Mouse (Mus musculus) lung, embryonic 14.5 days (tissue): Measurements from ENCODE around the gene 1700008O03Rik. TPM values are rescaled to one million over a fixed set of nuclear protein-coding genes. Genes with fewer than 3 reads are reported as not detected.

Experiments used
- ATAC-seq: fragments of 200-750 bp; cut with Nextera tagmentation; 2 replicates; pipeline ENCODE4 v1.8.0; 2017; ENCODE audit warnings: mild to moderate bottlenecking, moderate TSS enrichment, moderate library complexity; ENCODE audit not compliant: insufficient read depth
- DNase-seq: peaks from one replicate; pipeline ENCODE4 v3.0.0-alpha.2; 2015
- H3K27ac ChIP-seq: fragments of 300-500 bp; sonication (generic); 2 replicates; pipeline ENCODE4 v1.5.1; 2014; ENCODE audit warnings: low read depth, mild to moderate bottlenecking, moderate library complexity
- H3K27me3 ChIP-seq: fragments of 300-500 bp; sonication (generic); 2 replicates; pipeline ENCODE4 v1.6.1; 2014; ENCODE audit warnings: low read length, control low read depth; ENCODE audit not compliant: insufficient read depth
- H3K36me3 ChIP-seq: fragments of 300-500 bp; sonication (generic); 2 replicates; pipeline ENCODE4 v1.6.1; 2014; ENCODE audit warnings: control low read depth; ENCODE audit not compliant: insufficient read depth
- H3K4me1 ChIP-seq: fragments of 300-500 bp; sonication (generic); 2 replicates; pipeline ENCODE4 v1.6.1; 2014; ENCODE audit warnings: antibody characterized with exemption, control low read depth; ENCODE audit not compliant: insufficient read depth
- H3K4me2 ChIP-seq: fragments of 300-500 bp; sonication (generic); 2 replicates; pipeline ENCODE4 v1.6.1; 2014; ENCODE audit warnings: mild to moderate bottlenecking
- H3K4me3 ChIP-seq: fragments of 300-500 bp; sonication (generic); 2 replicates; pipeline ENCODE4 v1.5.1; 2014; ENCODE audit warnings: low read depth, low read length
- H3K9ac ChIP-seq: fragments of 300-500 bp; sonication (generic); 2 replicates; pipeline ENCODE4 v1.6.1; 2014
- H3K9me3 ChIP-seq: fragments of 300-500 bp; sonication (generic); 2 replicates; pipeline ENCODE4 v1.6.1; 2016; ENCODE audit warnings: low read depth, low read length, control low read depth
- CTCF ChIP-seq: IDR thresholded peaks from 2 replicates; pipeline ENCODE4 v1.5.1; 2016; ENCODE audit warnings: antibody characterized with exemption, low read depth
- WGBS: fragments of 180-500 bp; shearing (Covaris S2); extraction: QIAGEN DNeasy Blood & Tissue Kit; methylation state at CpG from one replicate; pipeline ENCODE4 v1.1.7; 2014; 5-methylcytosine and 5-hydroxymethylcytosine counted together
- polyA plus RNA-seq: library from polyadenylated mRNA; unstranded; fragments of >200 nt; fragmentation: Nextera tagmentation; extraction: Ambion mirVana; gene quantifications from 2 replicates; pipeline ENCODE4 v1.2.1, GENCODE M21; 2014

The 1700008O03Rik gene
- polyA plus RNA-seq, 1 experiment from 2014 or later, result 0.71 TPM

DNA sequence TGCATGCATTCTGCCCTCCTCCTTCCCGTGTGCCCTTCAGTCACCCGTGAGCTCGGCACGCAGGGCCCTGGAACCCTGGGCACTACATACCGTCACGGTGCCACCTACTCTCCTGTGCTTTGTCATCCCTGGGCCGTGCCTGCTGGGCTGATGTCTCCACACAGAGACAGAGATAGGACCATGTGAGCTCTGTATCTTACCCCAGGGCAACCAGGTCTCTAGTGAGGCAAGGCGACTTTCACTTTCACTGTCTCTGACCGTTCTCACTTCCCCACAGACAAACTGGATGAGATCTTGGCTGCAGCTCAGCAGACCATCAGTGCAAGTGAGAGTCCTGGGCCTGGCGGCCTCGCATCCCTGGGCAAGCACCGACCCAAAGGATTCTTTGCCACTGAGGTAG, 41.0 kb downstream of the 1700008O03Rik start:
- no peak overlapping the region for H3K9ac ChIP-seq
- 63% methylated on average over 12 of the region's 12 CpGs for WGBS
- H3K36me3 ChIP-seq, result no peaks in the 10 kb centered on the region
- DNase-seq (no peak), ATAC-seq (no peak)
- H3K9me3 ChIP-seq, result no peaks in the 10 kb centered on the region
- H3K4me3 ChIP-seq, result no peak overlapping the region
- no peaks in the 10 kb centered on the region for H3K4me1 ChIP-seq
- H3K4me2 ChIP-seq, result no peak overlapping the region
- H3K27me3 ChIP-seq, result no peaks in the 10 kb centered on the region
- no peak overlapping the region for H3K27ac ChIP-seq
- no peak for TF ChIP-seq CTCF

DNA sequence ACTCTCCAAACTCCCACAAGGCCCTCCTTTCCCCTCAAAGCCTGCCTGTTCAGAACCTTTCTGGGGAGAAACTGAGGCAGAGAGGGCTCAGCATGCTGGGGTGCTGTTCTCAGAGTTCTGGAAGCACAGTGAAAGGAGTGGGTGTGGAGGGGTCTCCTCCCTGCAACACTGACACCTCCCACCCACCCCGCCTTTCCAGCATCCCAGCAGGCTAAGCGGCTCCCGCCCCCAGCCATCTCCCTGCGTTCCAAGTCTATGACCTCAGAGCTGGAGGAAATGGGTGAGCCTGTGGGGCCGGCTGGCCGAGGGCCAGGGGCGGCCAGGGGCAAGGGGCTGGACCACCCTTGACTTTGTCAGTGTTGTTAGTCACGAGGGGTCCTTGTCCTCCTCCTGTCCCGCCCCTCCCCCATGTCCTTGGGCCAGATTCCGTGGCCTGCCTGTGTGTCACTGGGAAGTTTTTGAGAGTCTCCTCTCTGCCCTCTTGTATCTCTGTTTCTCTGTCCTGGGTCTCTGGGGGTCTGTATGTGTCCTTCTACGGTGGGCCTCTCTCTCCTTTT, 42.1 kb downstream of the 1700008O03Rik start:
- H3K4me2 ChIP-seq, result no peak overlapping the region
- H3K36me3 ChIP-seq, result no peaks in the 10 kb centered on the region
- H3K4me3 ChIP-seq, result no peak overlapping the region
- H3K9ac ChIP-seq, result no peak overlapping the region
- no peak; the same call in 1 of the 2 replicates for ATAC-seq
- peaks cover 6% of the 10 kb centered on the region; the same call in 1 of the 2 replicates for H3K27me3 ChIP-seq
- TF ChIP-seq CTCF, result no peak
- WGBS, result 14% methylated on average over 9 of the region's 11 CpGs
- no peaks in the 10 kb centered on the region for H3K4me1 ChIP-seq
- H3K27ac ChIP-seq, result no peak overlapping the region
- H3K9me3 ChIP-seq, result no peaks in the 10 kb centered on the region
- peak; percentile 35 for DNase-seq

DNA sequence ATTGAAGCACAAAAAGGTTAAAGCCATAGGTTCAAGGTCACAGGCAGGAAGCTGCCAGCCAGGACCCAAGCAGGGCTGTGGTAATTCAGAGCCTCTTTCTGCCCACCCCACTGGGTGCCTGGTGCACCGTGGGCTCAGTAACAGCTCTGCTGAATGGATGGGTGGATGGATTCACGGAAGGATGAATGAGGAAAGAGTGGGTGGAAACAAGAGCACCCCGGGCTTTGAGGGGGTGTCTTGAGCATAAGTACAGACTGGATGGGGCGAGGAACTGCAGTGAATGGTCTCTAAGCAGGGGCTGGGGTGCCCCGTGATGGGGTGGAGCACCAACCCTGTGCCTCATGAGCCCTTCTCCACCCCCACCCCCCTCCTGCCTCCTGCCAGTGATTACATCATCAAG, 43.9 kb downstream of the 1700008O03Rik start:
- Histone ChIP-seq H3K9me3 (no peaks in the 10 kb centered on the region), H3K4me3 (no peak overlapping the region), H3K27me3 (peaks cover 24% of the 10 kb centered on the region), H3K4me1 (no peaks in the 10 kb centered on the region), H3K36me3 (no peaks in the 10 kb centered on the region), H3K4me2 (no peak overlapping the region), H3K27ac (no peak overlapping the region), H3K9ac (no peak overlapping the region)
- no peak for DNase-seq
- no peak for ATAC-seq
- TF ChIP-seq CTCF, result no peak
- WGBS, result 49% methylated on average over 5 of the region's 5 CpGs

DNA sequence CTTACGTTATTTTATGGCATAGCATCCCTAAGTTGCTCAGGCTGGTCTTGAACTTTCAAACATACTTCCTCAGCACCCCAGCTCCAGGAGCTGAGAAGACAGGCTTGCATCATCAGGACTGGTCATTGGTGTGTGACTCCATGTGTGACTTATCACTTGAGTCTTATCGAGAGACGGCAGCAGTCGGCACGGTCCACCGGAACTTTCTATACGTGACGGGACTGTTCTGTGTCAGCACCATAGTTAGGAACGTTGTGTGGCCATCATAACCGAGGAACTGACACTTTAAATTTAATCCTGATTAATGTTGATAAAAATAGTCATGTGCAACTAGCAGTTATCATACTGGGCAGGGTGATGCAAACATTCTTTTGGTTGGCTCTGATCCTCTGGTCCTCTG, 44.5 kb downstream of the 1700008O03Rik start:
- no peaks in the 10 kb centered on the region for H3K9me3 ChIP-seq

DNA sequence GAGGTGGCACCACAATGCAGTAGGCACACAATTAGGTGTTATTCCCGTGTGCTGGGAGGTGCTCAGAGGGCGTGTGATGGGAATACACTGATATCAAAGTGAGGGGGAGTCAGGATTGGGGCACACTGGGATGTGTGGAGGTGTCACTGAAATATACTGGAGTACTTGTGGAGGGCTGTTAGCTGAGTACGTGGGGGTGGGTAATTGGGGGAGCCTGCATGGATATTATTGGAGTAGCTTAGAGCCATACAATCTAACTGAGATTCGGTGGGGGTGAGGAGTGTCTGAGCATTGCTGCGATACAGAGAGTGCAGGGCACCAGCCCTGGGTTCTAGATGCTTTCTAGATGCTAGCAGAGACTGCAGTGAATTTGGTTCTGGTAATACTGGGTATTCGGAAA, 45.4 kb downstream of the 1700008O03Rik start:
- Histone ChIP-seq H3K27ac (no peak overlapping the region), H3K27me3 (peaks cover 39% of the 10 kb centered on the region), H3K9ac (no peak overlapping the region), H3K4me2 (no peak overlapping the region), H3K4me3 (no peak overlapping the region), H3K4me1 (no peaks in the 10 kb centered on the region), H3K9me3 (no peaks in the 10 kb centered on the region), H3K36me3 (no peaks in the 10 kb centered on the region)
- TF ChIP-seq CTCF, result no peak
- no peak for ATAC-seq
- 58% methylated on average over 6 of the region's 6 CpGs for WGBS
- no peak for DNase-seq

More for the DNA sequence above, 44.5 kb downstream of the 1700008O03Rik start:
- DNase-seq (no peak), ATAC-seq (no peak)
- H3K36me3 ChIP-seq, result no peaks in the 10 kb centered on the region
- TF ChIP-seq CTCF, result no peak
- no peak overlapping the region for H3K27ac ChIP-seq
- H3K4me3 ChIP-seq, result no peak overlapping the region
- WGBS, result 72% methylated on average over 10 of the region's 10 CpGs
- no peaks in the 10 kb centered on the region for H3K4me1 ChIP-seq
- no peak overlapping the region for H3K9ac ChIP-seq
- peaks cover 30% of the 10 kb centered on the region for H3K27me3 ChIP-seq
- no peak overlapping the region for H3K4me2 ChIP-seq

DNA sequence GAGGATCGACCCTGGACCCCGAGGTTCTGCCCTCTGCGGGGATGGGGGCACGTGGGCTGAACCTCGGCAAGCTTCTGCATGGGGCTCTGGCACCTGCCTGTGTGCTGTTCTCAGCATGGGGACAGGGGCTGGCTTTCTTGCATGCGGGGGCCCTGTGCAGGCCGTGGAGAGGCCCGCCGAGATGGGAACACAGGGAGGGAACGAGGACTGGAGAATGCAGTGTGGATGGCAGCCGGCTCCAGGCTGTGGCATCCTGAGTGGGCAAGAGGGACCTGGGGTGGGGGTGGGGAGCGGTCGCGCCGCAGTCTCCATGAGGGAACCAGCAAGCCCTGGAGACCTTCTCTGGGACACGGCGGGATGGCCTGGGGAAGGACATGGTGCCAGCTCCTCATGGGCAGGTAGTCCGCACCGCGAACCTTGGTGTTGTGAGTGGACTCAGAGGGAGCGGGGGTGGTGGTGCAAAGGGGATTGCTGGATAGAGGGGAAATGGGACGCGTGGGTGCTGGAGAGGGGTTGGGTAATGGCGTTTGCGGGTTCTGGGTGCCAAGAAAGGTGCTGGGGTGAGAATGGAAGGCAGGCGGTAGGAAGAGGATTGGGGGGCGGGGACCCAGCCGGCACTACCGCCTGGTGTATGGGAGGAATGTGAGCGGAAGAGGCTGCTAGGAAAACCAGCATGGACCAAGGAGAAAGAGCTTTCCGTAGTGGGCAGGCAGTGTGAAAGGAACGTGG, 48.3 kb downstream of the 1700008O03Rik start:
- H3K4me2 ChIP-seq, result no peak overlapping the region
- no peak overlapping the region for H3K4me3 ChIP-seq

More for the DNA sequence above, 48.3 kb downstream of the 1700008O03Rik start:
- DNase-seq (no peak), ATAC-seq (no peak)
- H3K9me3 ChIP-seq, result no peaks in the 10 kb centered on the region
- WGBS, result 5% methylated on average over 32 of the region's 32 CpGs
- H3K27me3 ChIP-seq, result peaks cover 52% of the 10 kb centered on the region
- no peak overlapping the region for H3K9ac ChIP-seq
- no peak overlapping the region for H3K27ac ChIP-seq
- H3K36me3 ChIP-seq, result no peaks in the 10 kb centered on the region
- H3K4me1 ChIP-seq, result no peaks in the 10 kb centered on the region
- TF ChIP-seq CTCF, result no peak
